Mouse (Mus musculus): ENCODE data around the gene Gm36028.

The Gm36028 gene

GRCm38 (mm10) chr16:37861029-37861428, at the start of gene Gm36028:
Gene Gm36028 (minus strand): TSS chr16:37861146.
- no peak for DNase-seq (ENCODE audit: low spot score)

GRCm38 (mm10) chr16:37906456-37906855, 45.5 kb upstream of the Gm36028 start:
- no peak for DNase-seq (ENCODE audit: low spot score)

GRCm38 (mm10) chr16:37901318-37901717, 40.4 kb upstream of the Gm36028 start:
- DNase-seq (ENCODE audit: low spot score) = no peak

- peak; percentile 9 for DNase-seq (ENCODE audit: low spot score)
Observed at GRCm38 (mm10) chr16:37899357-37899756, 38.4 kb upstream of the Gm36028 start.

- no peak for DNase-seq (ENCODE audit: low spot score)
Observed at GRCm38 (mm10) chr16:37898790-37899189, 37.8 kb upstream of the Gm36028 start.

- no peak for DNase-seq (ENCODE audit: low spot score)
Observed at GRCm38 (mm10) chr16:37893942-37894341, 33.0 kb upstream of the Gm36028 start.

- no peak for DNase-seq (ENCODE audit: low spot score)
Observed at GRCm38 (mm10) chr16:37893381-37893780, 32.4 kb upstream of the Gm36028 start.

- no peak for DNase-seq (ENCODE audit: low spot score)
Observed at GRCm38 (mm10) chr16:37892667-37893066, 31.7 kb upstream of the Gm36028 start.

GRCm38 (mm10) chr16:37888986-37889385, 28.0 kb upstream of the Gm36028 start:
- no peak for DNase-seq (ENCODE audit: low spot score)

GRCm38 (mm10) chr16:37881168-37881567, 20.2 kb upstream of the Gm36028 start:
- no peak for DNase-seq (ENCODE audit: low spot score)

GRCm38 (mm10) chr16:37879750-37880419, 18.9 kb upstream of the Gm36028 start:
- no peak for DNase-seq (ENCODE audit: low spot score)

GRCm38 (mm10) chr16:37878951-37879505, 18.1 kb upstream of the Gm36028 start:
- DNase-seq (ENCODE audit: low spot score) = no peak

- DNase-seq (ENCODE audit: low spot score) = no peak
Observed at GRCm38 (mm10) chr16:37877406-37877805, 16.5 kb upstream of the Gm36028 start.

- no peak for DNase-seq (ENCODE audit: low spot score)
Observed at GRCm38 (mm10) chr16:37874501-37875235, 13.7 kb upstream of the Gm36028 start.

GRCm38 (mm10) chr16:37871112-37871715, 10.3 kb upstream of the Gm36028 start:
- no peak for DNase-seq (ENCODE audit: low spot score)

- DNase-seq (ENCODE audit: low spot score) = peak; percentile 36
Observed at GRCm38 (mm10) chr16:37869470-37870231, 8.7 kb upstream of the Gm36028 start.

GRCm38 (mm10) chr16:37868506-37869469, 7.8 kb upstream of the Gm36028 start:
- DNase-seq (ENCODE audit: low spot score) = peak; percentile 74

GRCm38 (mm10) chr16:37867791-37868505, 7.0 kb upstream of the Gm36028 start, which contains the start of gene Lrrc58:
Gene Lrrc58 (plus strand): TSS chr16:37868389.
- DNase-seq (ENCODE audit: low spot score) = peak; percentile 86

GRCm38 (mm10) chr16:37865841-37866240, 4.9 kb upstream of the Gm36028 start:
- no peak for DNase-seq (ENCODE audit: low spot score)

GRCm38 (mm10) chr16:37863876-37864275, 2.9 kb upstream of the Gm36028 start:
- no peak for DNase-seq (ENCODE audit: low spot score)
